ENCODE assay signal across 17 mouse cellular contexts in genomic region chr4:141749557-141749956, GRCm38 (mm10). TPM values are rescaled to one million over a fixed set of nuclear protein-coding genes. Genes with fewer than 3 reads are reported as not detected.
DNase-seq lines count a peak whose midpoint lies in the region; ATAC-seq and TF ChIP-seq lines count a peak whose summit lies in the region.
"Had no signal": no experiment of that assay in that cellular context is flagged by ENCODE, and none has a peak within 500 bp of the region (broad histone marks: within the 10 kb centered on the region; RNA-seq: fewer than 3 reads in every experiment).

No protein-coding gene starts in this region.

- peaks cover 9% of the 10 kb centered on the region for H3K4me1 ChIP-seq in heart, embryonic 16.5 days (ENCODE audit: control insufficient read depth, insufficient read depth, low read length)
- H3K4me1 ChIP-seq in kidney, adult 2 months (ENCODE audit: control insufficient read depth, insufficient read depth, low read length), result no peaks in the 10 kb centered on the region
- H3K4me1 ChIP-seq: midbrain, embryonic 15.5 days had no signal

- peak; percentile 79 for ATAC-seq in heart, embryonic 16.5 days (replicated peaks; ENCODE audit: extremely low read depth, insufficient read depth, low FRiP score)
- ATAC-seq: lung, postnatal 0 days; midbrain, embryonic 15.5 days had no signal

- no peak for TF ChIP-seq CTCF in gastrocnemius, adult 2 months (IDR thresholded peaks at IDR 0.05)
- no peak for TF ChIP-seq CTCF in kidney, adult 2 months (conservative IDR thresholded peaks at IDR 0.05; ENCODE audit: insufficient read depth, insufficient read length, low read depth, low read length)

- DNase-seq in heart, adult 18-20 months, result peak; percentile 53 to 54
- DNase-seq in heart, adult 8-10 months (ENCODE audit: low spot score), result no peak
- peak; percentile 82 for DNase-seq in gastrocnemius, adult 2 months
- DNase-seq in mesoderm, embryonic 11.5 days (ENCODE audit: low read depth, low spot score), result peak; percentile 16
- no peak for DNase-seq in layer of hippocampus, postnatal 25 days (ENCODE audit: extremely low spot score in 1 of 2, low spot score in 1 of 2)
- no peak for DNase-seq in lung, postnatal 25 days (ENCODE audit: low spot score)
- DNase-seq in kidney, adult 2 months, result no peak
- DNase-seq: kidney, adult 8-10 months; left cerebral cortex, postnatal 4 days; right cerebral cortex, postnatal 25 days had no signal

- H3K27ac ChIP-seq in gastrocnemius, adult 2 months, result peak overlapping the region; percentile 83
- H3K27ac ChIP-seq in heart, embryonic 16.5 days (ENCODE audit: low read length), result peak overlapping the region; percentile 81
- H3K27ac ChIP-seq in kidney, adult 2 months (ENCODE audit: insufficient read depth, low read depth, low read length), result no peak overlapping the region
- H3K27ac ChIP-seq: hindbrain, embryonic 14.5 days; midbrain, embryonic 15.5 days had no signal

- no peak overlapping the region for H3K4me2 ChIP-seq in heart, embryonic 16.5 days (ENCODE audit: low read depth, low read length)
- H3K4me2 ChIP-seq: hindbrain, embryonic 14.5 days; midbrain, embryonic 15.5 days had no signal

- no peaks in the 10 kb centered on the region for H3K36me3 ChIP-seq in heart, embryonic 16.5 days (ENCODE audit: control insufficient read depth, insufficient read depth)
- H3K36me3 ChIP-seq in kidney, adult 2 months (ENCODE audit: control insufficient read depth, insufficient read depth, low read length), result no peaks in the 10 kb centered on the region
- H3K36me3 ChIP-seq: midbrain, embryonic 15.5 days had no signal

- H3K27me3 ChIP-seq in heart, embryonic 16.5 days (ENCODE audit: control insufficient read depth, insufficient read depth, low read length), result no peaks in the 10 kb centered on the region
- no peaks in the 10 kb centered on the region for H3K27me3 ChIP-seq in kidney, adult 2 months (replicated peaks; ENCODE audit: control insufficient read depth, insufficient read depth, low read length)
- H3K27me3 ChIP-seq: midbrain, embryonic 15.5 days had no signal

- WGBS in heart, embryonic 16.5 days, result 33% methylated on average over 11 of the region's 11 CpGs
- 52% methylated on average over 11 of the region's 11 CpGs for WGBS in kidney, adult 2 months

- H3K9ac ChIP-seq in heart, embryonic 16.5 days (ENCODE audit: low read length), result peak overlapping the region; percentile 52; the same call in 1 of the 2 replicates
- H3K9ac ChIP-seq: hindbrain, embryonic 14.5 days; midbrain, embryonic 15.5 days had no signal

- H3K4me3 ChIP-seq in gastrocnemius, adult 2 months, result peak overlapping the region; percentile 19; the same call in 1 of the 2 replicates
- no peak overlapping the region for H3K4me3 ChIP-seq in heart, embryonic 16.5 days (ENCODE audit: low read length)
- H3K4me3 ChIP-seq in kidney, adult 2 months (ENCODE audit: insufficient read depth, low read depth, low read length), result no peak overlapping the region
- H3K4me3 ChIP-seq: midbrain, embryonic 15.5 days had no signal

- intact Hi-C loops in gastrocnemius, adult 2 months (cut with DNase I), result no loop called here

- no peak for TF ChIP-seq POLR2A in kidney, adult 2 months (IDR thresholded peaks at IDR 0.05; ENCODE audit: low read depth, low read length)

- no peaks in the 10 kb centered on the region; the same call in 1 of the 2 replicates for H3K9me3 ChIP-seq in heart, embryonic 16.5 days (replicated peaks; ENCODE audit: control insufficient read depth, low read length)
- H3K9me3 ChIP-seq: midbrain, embryonic 15.5 days had no signal

RNA-seq across cellular contexts. Expression of gene Agmat, which starts 3.1 kb away (rescaled TPM):
- total RNA-seq in heart, adult 18-20 months (2021), result under 1 TPM; 0.25 to 0.59 TPM
- total RNA-seq in heart, adult 8-10 months (2022), result under 1 TPM in 3 of 4 experiments, not detected in 1; 0.44 to 0.66 (median 0.63) TPM
- not detected for total RNA-seq in gastrocnemius, adult 2 months (2021)
- 0.71 and 1.2 TPM in 2 replicates for polyA plus RNA-seq in heart, embryonic 16.5 days (2015; fragmentation: Nextera tagmentation; extraction: Ambion mirVana)
- total RNA-seq in layer of hippocampus, postnatal 25 days (2021), result not detected
- polyA plus RNA-seq in kidney, adult 2 months (2012; rRNA removed), result 9.4 and 10.8 TPM in 2 replicates
- total RNA-seq: layer of hippocampus, adult 8-10 months; left cerebral cortex, postnatal 4 days had no signal
- polyA plus RNA-seq: midbrain, embryonic 15.5 days; neural tube, embryonic 14.5 days; stomach, embryonic 14.5 days had no signal

RNA-seq across cellular contexts. Expression of gene Ddi2, which starts 26.3 kb away (rescaled TPM):
- 10 to 100 TPM; 31.6 to 33.2 TPM for total RNA-seq in heart, adult 18-20 months (2021)
- 10 to 100 TPM; 26.1 to 34.6 (median 29.1) TPM for total RNA-seq in heart, adult 8-10 months (2022)
- total RNA-seq in gastrocnemius, adult 2 months (2021), result 10 to 100 TPM; 37.8 to 46.5 TPM
- polyA plus RNA-seq in heart, embryonic 16.5 days (2015; fragmentation: Nextera tagmentation; extraction: Ambion mirVana), result 14.1 and 15.1 TPM in 2 replicates
- total RNA-seq in layer of hippocampus, postnatal 25 days (2021), result 10 to 100 TPM; 39.7 TPM
- polyA plus RNA-seq in kidney, adult 2 months (2012; rRNA removed), result 21.9 and 23.4 TPM in 2 replicates

RNA-seq across cellular contexts. Expression of gene Dnajc16, which starts 41.2 kb away (rescaled TPM):
- total RNA-seq in heart, adult 18-20 months (2021), result 10 to 100 TPM; 22.8 to 23.4 TPM
- total RNA-seq in heart, adult 8-10 months (2022), result 10 to 100 TPM; 23.2 to 28.7 (median 25.0) TPM
- total RNA-seq in gastrocnemius, adult 2 months (2021), result 10 to 100 TPM; 12.6 to 12.9 TPM
- 4.4 and 4.5 TPM in 2 replicates for polyA plus RNA-seq in heart, embryonic 16.5 days (2015; fragmentation: Nextera tagmentation; extraction: Ambion mirVana)
- total RNA-seq in layer of hippocampus, postnatal 25 days (2021), result 10 to 100 TPM; 41.5 to 42.0 TPM
- 12.6 and 13.6 TPM in 2 replicates for polyA plus RNA-seq in kidney, adult 2 months (2012; rRNA removed)

RNA-seq across cellular contexts. Expression of gene Casp9, which starts 43.9 kb away (rescaled TPM):
- total RNA-seq in heart, adult 18-20 months (2021), result 1 to 10 TPM; 6.6 to 8.1 TPM
- 10 to 100 TPM in 2 of 4 experiments, 1 to 10 TPM in 2; 7.9 to 10.7 (median 10.0) TPM for total RNA-seq in heart, adult 8-10 months (2022)
- total RNA-seq in gastrocnemius, adult 2 months (2021), result 1 to 10 TPM; 2.2 to 2.5 TPM
- 17.1 and 19.3 TPM in 2 replicates for polyA plus RNA-seq in heart, embryonic 16.5 days (2015; fragmentation: Nextera tagmentation; extraction: Ambion mirVana)
- total RNA-seq in layer of hippocampus, postnatal 25 days (2021), result 10 to 100 TPM; 21.6 to 23.4 TPM
- 22.2 and 23.7 TPM in 2 replicates for polyA plus RNA-seq in kidney, adult 2 months (2012; rRNA removed)

Comparison
In these comparisons a context has a peak if more than half of its experiments do, and no peak if none do; other contexts are left out.
1. DNase-seq: peak in heart, adult 18-20 months (2 of 2), gastrocnemius, adult 2 months (single experiment) and mesoderm, embryonic 11.5 days (single experiment); none in heart, adult 8-10 months (single experiment), layer of hippocampus, postnatal 25 days (0 of 2), lung, postnatal 25 days (single experiment) and kidney, adult 2 months (single experiment).